Mouse (Mus musculus): ENCODE data around the gene Cant1. TPM values are rescaled to one million over a fixed set of nuclear protein-coding genes. Genes with fewer than 3 reads are reported as not detected.
A peak's percentile ranks its signal among the peaks of the same experiment; 100 is the strongest.
"Not testable (repeated sequence)": the region's sequence is repeated elsewhere in the genome, so short reads cannot be mapped to it uniquely, and the experiment has no call there.

Gene Cant1
- polyA plus RNA-seq, 1 experiment from 2014 or later = 33.4 TPM

- Histone ChIP-seq H3K4me3 (no peak overlapping the region), H3K4me1 (peaks cover 18% of the 10 kb centered on the region), H3K36me3 (no peaks in the 10 kb centered on the region), H3K9ac (no peak overlapping the region), H3K9me3 (no peaks in the 10 kb centered on the region), H3K27ac (peak overlapping the region; percentile 24), H3K4me2 (replicated peaks) (no peak overlapping the region), H3K27me3 (no peaks in the 10 kb centered on the region)
- 37% methylated on average over 11 of the region's 11 CpGs for WGBS
- ATAC-seq (ENCODE audit: insufficient number of reproducible peaks, insufficient read depth, low FRiP score, low TSS enrichment) = peak; percentile 71
These were observed 39.5 kb downstream of the Cant1 start for GRCm38 (mm10) chr11:118379251-118380009.

- no peaks in the 10 kb centered on the region for H3K27me3 ChIP-seq
- peaks cover 21% of the 10 kb centered on the region for H3K4me1 ChIP-seq
- no peak for ATAC-seq (ENCODE audit: insufficient number of reproducible peaks, insufficient read depth, low FRiP score, low TSS enrichment)
- H3K9me3 ChIP-seq = no peaks in the 10 kb centered on the region
- 82% methylated on average over 6 of the region's 6 CpGs for WGBS
- no peak overlapping the region for H3K4me3 ChIP-seq
- H3K9ac ChIP-seq = no peak overlapping the region
- no peak overlapping the region for H3K4me2 ChIP-seq (replicated peaks)
- no peak overlapping the region for H3K27ac ChIP-seq
- no peaks in the 10 kb centered on the region for H3K36me3 ChIP-seq
These were observed 40.2 kb downstream of the Cant1 start for GRCm38 (mm10) chr11:118378656-118379055.

GRCm38 (mm10) chr11:118376323-118376722 is 42.6 kb downstream of the Cant1 start:
- H3K9ac ChIP-seq; H3K9me3 ChIP-seq; H3K4me3 ChIP-seq; H3K27me3 ChIP-seq; ATAC-seq (ENCODE audit: insufficient number of reproducible peaks, insufficient read depth, low FRiP score, low TSS enrichment); H3K27ac ChIP-seq; H3K36me3 ChIP-seq; H3K4me2 ChIP-seq (replicated peaks): not testable (repeated sequence)
- H3K4me1 ChIP-seq = peaks cover 36% of the 10 kb centered on the region

- no peak overlapping the region for H3K4me2 ChIP-seq (replicated peaks)
- no peak overlapping the region for H3K9ac ChIP-seq
- H3K27me3 ChIP-seq = no peaks in the 10 kb centered on the region
- H3K4me3 ChIP-seq = no peak overlapping the region
- H3K9me3 ChIP-seq = no peaks in the 10 kb centered on the region
- ATAC-seq (ENCODE audit: insufficient number of reproducible peaks, insufficient read depth, low FRiP score, low TSS enrichment) = no peak
- no peak overlapping the region for H3K27ac ChIP-seq
- WGBS = 72% methylated on average over 5 of the region's 5 CpGs
- peaks cover 37% of the 10 kb centered on the region for H3K4me1 ChIP-seq
- H3K36me3 ChIP-seq = no peaks in the 10 kb centered on the region
These were observed 43.0 kb downstream of the Cant1 start for GRCm38 (mm10) chr11:118375881-118376280.

- Histone ChIP-seq H3K36me3 (no peaks in the 10 kb centered on the region), H3K4me1 (peaks cover 37% of the 10 kb centered on the region), H3K27ac (no peak overlapping the region), H3K9ac (no peak overlapping the region), H3K27me3 (no peaks in the 10 kb centered on the region), H3K9me3 (no peaks in the 10 kb centered on the region), H3K4me3 (no peak overlapping the region), H3K4me2 (replicated peaks) (no peak overlapping the region)
- WGBS = 69% methylated on average over 8 of the region's 8 CpGs
- ATAC-seq (ENCODE audit: insufficient number of reproducible peaks, insufficient read depth, low FRiP score, low TSS enrichment) = no peak
These were observed 43.4 kb downstream of the Cant1 start for GRCm38 (mm10) chr11:118375461-118375860.

GRCm38 (mm10) chr11:118375006-118375405 is 43.9 kb downstream of the Cant1 start:
- H3K27ac ChIP-seq = no peak overlapping the region
- peaks cover 37% of the 10 kb centered on the region for H3K4me1 ChIP-seq
- no peaks in the 10 kb centered on the region for H3K9me3 ChIP-seq
- no peaks in the 10 kb centered on the region for H3K27me3 ChIP-seq
- no peak for ATAC-seq (ENCODE audit: insufficient number of reproducible peaks, insufficient read depth, low FRiP score, low TSS enrichment)
- H3K4me2 ChIP-seq (replicated peaks) = no peak overlapping the region
- no peak overlapping the region for H3K4me3 ChIP-seq
- H3K36me3 ChIP-seq = no peaks in the 10 kb centered on the region
- no peak overlapping the region for H3K9ac ChIP-seq

- no peak for ATAC-seq (ENCODE audit: insufficient number of reproducible peaks, insufficient read depth, low FRiP score, low TSS enrichment)
- Histone ChIP-seq H3K9me3 (no peaks in the 10 kb centered on the region), H3K36me3 (no peaks in the 10 kb centered on the region), H3K4me3 (no peak overlapping the region), H3K27me3 (no peaks in the 10 kb centered on the region), H3K27ac (no peak overlapping the region), H3K4me2 (replicated peaks) (no peak overlapping the region), H3K4me1 (peaks cover 32% of the 10 kb centered on the region), H3K9ac (no peak overlapping the region)
- WGBS = 58% methylated on average over 5 of the region's 5 CpGs
These were observed 44.4 kb downstream of the Cant1 start for GRCm38 (mm10) chr11:118374506-118374905.

GRCm38 (mm10) chr11:118372641-118373040 is 46.2 kb downstream of the Cant1 start:
- Histone ChIP-seq H3K4me3 (no peak overlapping the region), H3K36me3 (no peaks in the 10 kb centered on the region), H3K27ac (0 out of 2 replicates have a peak overlapping the region, but pooled peaks have one; percentile 36), H3K4me2 (replicated peaks) (no peak overlapping the region), H3K9me3 (no peaks in the 10 kb centered on the region), H3K27me3 (no peaks in the 10 kb centered on the region), H3K4me1 (peaks cover 26% of the 10 kb centered on the region), H3K9ac (no peak overlapping the region)
- ATAC-seq (ENCODE audit: insufficient number of reproducible peaks, insufficient read depth, low FRiP score, low TSS enrichment) = no peak
- WGBS = 38% methylated on average over 7 of the region's 7 CpGs

- ATAC-seq (ENCODE audit: insufficient number of reproducible peaks, insufficient read depth, low FRiP score, low TSS enrichment) = no peak
- no peak overlapping the region for H3K4me3 ChIP-seq
- no peak overlapping the region for H3K9ac ChIP-seq
- peak overlapping the region; percentile 36; the same call in 1 of the 2 replicates for H3K27ac ChIP-seq
- 73% methylated on average over 7 of the region's 7 CpGs for WGBS
- no peaks in the 10 kb centered on the region for H3K27me3 ChIP-seq
- H3K36me3 ChIP-seq = no peaks in the 10 kb centered on the region
- H3K9me3 ChIP-seq = no peaks in the 10 kb centered on the region
- no peak overlapping the region for H3K4me2 ChIP-seq (replicated peaks)
- H3K4me1 ChIP-seq = peaks cover 30% of the 10 kb centered on the region
These were observed 47.0 kb downstream of the Cant1 start for GRCm38 (mm10) chr11:118371876-118372275.

GRCm38 (mm10) chr11:118369657-118370056 is 49.2 kb downstream of the Cant1 start:
- Histone ChIP-seq H3K9ac (no peak overlapping the region), H3K4me1 (peaks cover 44% of the 10 kb centered on the region), H3K9me3 (no peaks in the 10 kb centered on the region), H3K36me3 (no peaks in the 10 kb centered on the region), H3K4me3 (no peak overlapping the region), H3K4me2 (replicated peaks) (no peak overlapping the region), H3K27me3 (no peaks in the 10 kb centered on the region), H3K27ac (no peak overlapping the region)
- ATAC-seq (ENCODE audit: insufficient number of reproducible peaks, insufficient read depth, low FRiP score, low TSS enrichment) = no peak
- 81% methylated on average over 8 of the region's 8 CpGs for WGBS

GRCm38 (mm10) chr11:118369251-118369650 is 49.6 kb downstream of the Cant1 start:
- Histone ChIP-seq H3K27ac (no peak overlapping the region), H3K27me3 (no peaks in the 10 kb centered on the region), H3K4me1 (peaks cover 48% of the 10 kb centered on the region), H3K9ac (no peak overlapping the region), H3K9me3 (no peaks in the 10 kb centered on the region), H3K4me2 (replicated peaks) (no peak overlapping the region), H3K36me3 (no peaks in the 10 kb centered on the region), H3K4me3 (no peak overlapping the region)
- 90% methylated on average over 5 of the region's 5 CpGs for WGBS
- no peak for ATAC-seq (ENCODE audit: insufficient number of reproducible peaks, insufficient read depth, low FRiP score, low TSS enrichment)

GRCm38 (mm10) chr11:118368330-118368729 is 50.6 kb downstream of the Cant1 start:
- ATAC-seq (ENCODE audit: insufficient number of reproducible peaks, insufficient read depth, low FRiP score, low TSS enrichment) = no peak
- Histone ChIP-seq H3K27ac (no peak overlapping the region), H3K9ac (no peak overlapping the region), H3K4me3 (no peak overlapping the region), H3K4me2 (replicated peaks) (no peak overlapping the region), H3K4me1 (peaks cover 55% of the 10 kb centered on the region), H3K9me3 (no peaks in the 10 kb centered on the region), H3K36me3 (no peaks in the 10 kb centered on the region), H3K27me3 (no peaks in the 10 kb centered on the region)
- WGBS = 61% methylated on average over 3 of the region's 3 CpGs

Data from embryonic facial prominence, embryonic 12.5 days (tissue).